Mouse (Mus musculus): ENCODE measurements at regions not wholly inside any gene's neighbourhood (a gene's known extent, or its start where the extent isn't known, plus 50 kb on each side); places are given as distances from the start of the nearest gene placed in this dataset.
A peak's percentile ranks its signal among the peaks of the same experiment; 100 is the strongest.

DNA sequence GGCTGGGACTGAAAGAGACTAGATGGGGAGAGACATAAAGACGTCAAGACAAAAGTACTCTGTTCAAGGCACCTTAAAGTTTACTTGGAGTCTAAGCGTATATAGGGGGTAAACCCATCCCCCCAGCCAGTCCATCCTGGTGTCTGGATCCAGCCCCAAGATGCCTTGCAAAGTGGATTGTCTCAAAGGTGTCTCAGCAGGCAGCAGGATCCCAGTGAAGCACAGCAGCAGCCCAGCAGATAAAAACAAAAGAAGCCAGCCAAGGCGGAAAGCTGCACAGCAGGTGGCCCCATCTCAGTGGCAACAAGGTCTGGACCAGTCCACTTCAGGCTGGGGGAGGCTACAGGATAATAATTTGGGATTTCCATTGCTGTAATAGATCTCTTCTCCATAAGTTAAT, 72.0 kb upstream of the Col5a2 start:
- no peak for DNase-seq (ENCODE audit: low spot score)
- Histone ChIP-seq H3K4me1 (peaks cover 7% of the 10 kb centered on the region), H3K36me3 (no peaks in the 10 kb centered on the region), H3K9me3 (replicated peaks) (no peaks in the 10 kb centered on the region), H3K4me3 (no peak overlapping the region), H3K27me3 (ENCODE audit: low read depth, poor library complexity, severe bottlenecking) (no peaks in the 10 kb centered on the region), H3K27ac (no peak overlapping the region)
- 38% methylated on average over 3 of the region's 3 CpGs for WGBS

- Histone ChIP-seq H3K27me3 (ENCODE audit: low read depth, poor library complexity, severe bottlenecking) (no peaks in the 10 kb centered on the region), H3K9me3 (replicated peaks) (no peaks in the 10 kb centered on the region), H3K4me3 (no peak overlapping the region), H3K36me3 (no peaks in the 10 kb centered on the region), H3K27ac (no peak overlapping the region), H3K4me1 (no peaks in the 10 kb centered on the region; the same call in 1 of the 2 replicates)
- 85% methylated on average over 1 of the region's 1 CpGs for WGBS
- no peak for DNase-seq (ENCODE audit: low spot score)
Measured at GRCm38 (mm10) chr1:45580466-45580865, 77.4 kb upstream of the Col5a2 start.

DNA sequence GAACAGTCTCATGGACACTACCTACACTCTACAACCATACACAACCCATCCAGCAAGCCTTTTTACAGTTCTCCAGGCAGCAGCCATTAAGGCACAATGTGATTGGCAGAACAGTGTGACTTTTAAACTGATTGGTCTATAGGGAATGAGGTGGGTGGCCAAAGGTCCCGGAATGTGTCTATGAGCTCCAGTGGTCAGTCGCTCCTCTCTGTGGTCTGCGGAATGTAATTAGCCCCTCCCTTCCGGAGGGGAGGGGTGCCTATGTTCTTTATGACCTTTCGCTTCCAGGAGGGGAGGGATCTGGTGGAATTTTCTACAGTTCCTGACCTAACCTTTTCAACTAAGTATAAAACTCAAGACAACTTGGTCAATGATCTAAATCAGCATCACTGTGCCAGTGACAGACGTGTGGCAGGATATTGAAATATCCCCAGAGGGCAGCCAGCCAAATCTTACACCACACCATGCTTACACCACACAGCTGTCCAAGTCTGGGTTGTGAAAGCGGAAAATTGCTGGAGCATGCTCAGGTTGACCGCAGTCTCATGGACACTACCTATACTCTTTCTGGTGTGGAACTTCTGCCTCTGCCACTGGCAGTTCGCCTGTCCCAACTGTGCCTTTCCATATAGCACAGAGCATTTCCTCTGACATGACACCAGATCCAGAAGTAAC, 84.4 kb upstream of the Col5a2 start:
- WGBS, result 82% methylated on average over 9 of the region's 9 CpGs
- H3K27ac ChIP-seq, result 0 out of 2 replicates have a peak overlapping the region, but pooled peaks have one; percentile 28
- DNase-seq (ENCODE audit: low spot score), result no peak

DNA sequence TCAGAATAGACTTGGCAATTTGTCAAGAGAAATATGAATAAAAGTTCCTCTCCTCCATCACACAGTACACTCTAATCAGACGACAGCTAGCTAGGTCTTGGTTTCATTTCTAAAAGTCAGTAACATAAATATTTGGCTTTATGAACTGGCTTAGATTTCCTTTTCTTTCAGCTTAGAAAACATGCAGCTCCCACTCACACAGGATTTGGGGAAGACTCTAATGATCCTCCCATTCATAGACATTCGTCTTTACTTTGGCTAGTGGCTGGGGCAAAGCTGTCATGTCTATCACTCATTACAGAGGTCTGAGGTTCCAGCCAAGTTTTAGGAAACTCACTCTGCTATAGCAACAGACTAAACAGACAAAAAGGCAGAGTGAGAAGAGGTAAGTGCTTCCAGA, 94.2 kb upstream of the Col5a2 start:
- no peak for DNase-seq (ENCODE audit: low spot score)
- Histone ChIP-seq H3K27me3 (ENCODE audit: low read depth, poor library complexity, severe bottlenecking) (no peaks in the 10 kb centered on the region), H3K27ac (no peak overlapping the region), H3K36me3 (no peaks in the 10 kb centered on the region), H3K4me1 (no peaks in the 10 kb centered on the region), H3K9me3 (replicated peaks) (no peaks in the 10 kb centered on the region), H3K4me3 (no peak overlapping the region)
- 78% methylated on average over 2 of the region's 2 CpGs for WGBS

More for the DNA sequence above, 84.4 kb upstream of the Col5a2 start:
- Histone ChIP-seq H3K27me3 (ENCODE audit: low read depth, poor library complexity, severe bottlenecking) (no peaks in the 10 kb centered on the region), H3K4me3 (no peak overlapping the region), H3K9me3 (replicated peaks) (no peaks in the 10 kb centered on the region), H3K36me3 (no peaks in the 10 kb centered on the region), H3K4me1 (peaks cover 9% of the 10 kb centered on the region)

DNA sequence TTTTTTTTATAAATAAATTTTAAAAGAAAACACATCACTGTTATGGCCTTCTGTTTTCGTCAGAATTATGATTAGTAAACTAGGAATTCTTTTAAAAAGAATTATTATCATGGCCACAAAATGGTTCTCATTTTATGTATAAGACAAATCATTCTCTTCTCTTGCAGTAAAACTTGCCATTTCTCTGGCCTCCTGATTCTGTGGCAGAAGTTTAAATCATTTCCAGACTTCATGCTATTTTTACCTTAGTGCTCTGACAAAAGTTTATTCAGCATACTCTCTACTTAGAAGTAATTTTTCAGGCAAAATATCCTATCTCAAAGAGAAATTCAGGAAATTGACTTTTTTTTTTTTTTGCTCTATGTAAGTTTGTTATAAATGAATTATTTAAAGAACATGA, 96.3 kb upstream of the Col5a2 start:
- H3K4me1 ChIP-seq, result no peaks in the 10 kb centered on the region
- no peaks in the 10 kb centered on the region for H3K27me3 ChIP-seq (ENCODE audit: low read depth, poor library complexity, severe bottlenecking)
- WGBS, result 84% methylated on average over 1 of the region's 1 CpGs
- H3K4me3 ChIP-seq, result no peak overlapping the region
- H3K27ac ChIP-seq, result no peak overlapping the region
- no peaks in the 10 kb centered on the region for H3K36me3 ChIP-seq
- H3K9me3 ChIP-seq (replicated peaks), result no peaks in the 10 kb centered on the region
- DNase-seq (ENCODE audit: low spot score), result no peak

- no peak for DNase-seq (ENCODE audit: low spot score)
- Histone ChIP-seq H3K4me3 (no peak overlapping the region), H3K27ac (no peak overlapping the region), H3K36me3 (no peaks in the 10 kb centered on the region), H3K9me3 (replicated peaks) (no peaks in the 10 kb centered on the region), H3K4me1 (no peaks in the 10 kb centered on the region), H3K27me3 (ENCODE audit: low read depth, poor library complexity, severe bottlenecking) (no peaks in the 10 kb centered on the region)
- 90% methylated on average over 3 of the region's 3 CpGs for WGBS
Measured at GRCm38 (mm10) chr1:45600011-45600410, 96.9 kb upstream of the Col5a2 start.

- 71% methylated on average over 1 of the region's 1 CpGs for WGBS
- Histone ChIP-seq H3K4me3 (no peak overlapping the region), H3K27me3 (ENCODE audit: low read depth, poor library complexity, severe bottlenecking) (no peaks in the 10 kb centered on the region), H3K4me1 (no peaks in the 10 kb centered on the region), H3K36me3 (no peaks in the 10 kb centered on the region), H3K27ac (no peak overlapping the region), H3K9me3 (replicated peaks) (no peaks in the 10 kb centered on the region)
- DNase-seq (ENCODE audit: low spot score), result no peak
Measured at GRCm38 (mm10) chr1:45605571-45605970, 102.5 kb upstream of the Col5a2 start.

- Histone ChIP-seq H3K36me3 (no peaks in the 10 kb centered on the region), H3K27ac (no peak overlapping the region), H3K4me3 (no peak overlapping the region), H3K27me3 (ENCODE audit: low read depth, poor library complexity, severe bottlenecking) (no peaks in the 10 kb centered on the region), H3K4me1 (no peaks in the 10 kb centered on the region), H3K9me3 (replicated peaks) (no peaks in the 10 kb centered on the region)
- no peak for DNase-seq (ENCODE audit: low spot score)
Measured at GRCm38 (mm10) chr1:45608316-45608715, 105.2 kb upstream of the Col5a2 start.

DNA sequence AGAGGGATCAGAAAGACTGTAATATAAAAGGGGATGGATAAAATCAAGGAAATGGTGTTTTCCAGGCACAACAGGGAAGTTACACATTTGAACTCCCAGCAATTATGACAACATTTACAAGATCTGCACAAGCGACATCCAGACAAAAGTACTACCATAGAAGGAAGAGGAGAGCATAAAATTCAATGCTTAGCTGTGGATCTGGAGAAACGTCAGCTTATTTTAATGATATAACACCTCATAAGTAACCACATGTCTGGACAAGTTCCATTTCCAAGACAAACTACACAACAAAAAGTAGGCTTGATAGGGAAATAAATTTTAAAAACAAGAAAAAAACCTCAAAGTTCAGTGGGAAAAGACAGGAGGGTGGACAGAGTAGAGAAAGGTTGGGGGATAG, 115.9 kb upstream of the Col5a2 start:
- Histone ChIP-seq H3K27ac (no peak overlapping the region), H3K4me3 (no peak overlapping the region), H3K36me3 (no peaks in the 10 kb centered on the region), H3K4me1 (no peaks in the 10 kb centered on the region), H3K9me3 (replicated peaks) (no peaks in the 10 kb centered on the region), H3K27me3 (ENCODE audit: low read depth, poor library complexity, severe bottlenecking) (no peaks in the 10 kb centered on the region)
- no peak for DNase-seq (ENCODE audit: low spot score)
- 83% methylated on average over 2 of the region's 2 CpGs for WGBS

- Histone ChIP-seq H3K4me3 (no peak overlapping the region), H3K27me3 (ENCODE audit: low read depth, poor library complexity, severe bottlenecking) (no peaks in the 10 kb centered on the region), H3K4me1 (no peaks in the 10 kb centered on the region), H3K9me3 (replicated peaks) (no peaks in the 10 kb centered on the region), H3K36me3 (no peaks in the 10 kb centered on the region), H3K27ac (no peak overlapping the region)
- no peak for DNase-seq (ENCODE audit: low spot score)
- WGBS, result 86% methylated on average over 5 of the region's 5 CpGs
Measured at GRCm38 (mm10) chr1:45625921-45626320, 122.8 kb upstream of the Col5a2 start.

- 78% methylated on average over 2 of the region's 2 CpGs for WGBS
- DNase-seq (ENCODE audit: low spot score), result no peak
- no peak overlapping the region for H3K27ac ChIP-seq
- H3K9me3 ChIP-seq (replicated peaks), result no peaks in the 10 kb centered on the region
- H3K4me3 ChIP-seq, result no peak overlapping the region
- H3K27me3 ChIP-seq (ENCODE audit: low read depth, poor library complexity, severe bottlenecking), result no peaks in the 10 kb centered on the region
- H3K36me3 ChIP-seq, result no peaks in the 10 kb centered on the region
- H3K4me1 ChIP-seq, result no peaks in the 10 kb centered on the region
Measured at GRCm38 (mm10) chr1:45626733-45627132, 123.7 kb upstream of the Col5a2 start.

GRCm38 (mm10) chr1:45627840-45628239, 124.8 kb upstream of the Col5a2 start:
- Histone ChIP-seq H3K9me3 (replicated peaks) (peaks cover 7% of the 10 kb centered on the region; the same call in 1 of the 2 replicates), H3K4me3 (no peak overlapping the region), H3K36me3 (no peaks in the 10 kb centered on the region), H3K27me3 (ENCODE audit: low read depth, poor library complexity, severe bottlenecking) (no peaks in the 10 kb centered on the region), H3K4me1 (no peaks in the 10 kb centered on the region), H3K27ac (no peak overlapping the region)
- 27% methylated on average over 2 of the region's 2 CpGs for WGBS
- DNase-seq (ENCODE audit: low spot score), result peak; percentile 42

GRCm38 (mm10) chr1:45647301-45647700, 144.2 kb upstream of the Col5a2 start:
- no peaks in the 10 kb centered on the region for H3K27me3 ChIP-seq (ENCODE audit: low read depth, poor library complexity, severe bottlenecking)
- H3K4me3 ChIP-seq, result no peak overlapping the region
- DNase-seq (ENCODE audit: low spot score), result no peak
- H3K36me3 ChIP-seq, result no peaks in the 10 kb centered on the region
- no peaks in the 10 kb centered on the region for H3K9me3 ChIP-seq (replicated peaks)
- H3K27ac ChIP-seq, result no peak overlapping the region
- no peaks in the 10 kb centered on the region for H3K4me1 ChIP-seq

DNA sequence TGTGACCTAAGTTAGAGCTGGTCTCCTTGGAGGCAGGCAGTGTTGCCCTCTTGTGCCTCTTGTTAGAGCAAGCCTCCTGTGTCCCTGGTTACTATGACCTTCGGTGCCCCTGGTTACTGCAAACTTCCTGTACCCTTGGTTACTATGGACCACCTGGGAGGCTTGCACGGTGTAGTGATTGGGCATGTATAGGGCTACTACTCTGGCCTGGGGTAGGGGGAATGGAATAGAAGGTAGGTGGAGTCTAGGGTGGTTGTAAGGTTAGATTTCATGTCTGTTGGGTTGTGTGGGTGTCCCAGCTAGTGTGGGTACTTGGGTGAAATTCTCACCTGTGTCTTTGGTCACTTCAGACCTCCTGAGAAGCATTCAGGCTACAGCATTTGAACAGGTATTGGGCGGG, 141.7 kb upstream of the Wdr75 start:
- Histone ChIP-seq H3K4me1 (no peaks in the 10 kb centered on the region), H3K27me3 (ENCODE audit: low read depth, poor library complexity, severe bottlenecking) (no peaks in the 10 kb centered on the region), H3K9me3 (replicated peaks) (no peaks in the 10 kb centered on the region), H3K36me3 (no peaks in the 10 kb centered on the region), H3K4me3 (no peak overlapping the region), H3K27ac (no peak overlapping the region)
- WGBS, result 93% methylated on average over 3 of the region's 3 CpGs
- no peak for DNase-seq (ENCODE audit: low spot score)
